Mouse (Mus musculus): Measurements from ENCODE around the gene Thsd7a. TPM values are rescaled to one million over a fixed set of nuclear protein-coding genes. Genes with fewer than 3 reads are reported as not detected.

Gene Thsd7a
- polyA plus RNA-seq, 1 experiment from 2014 or later = 2.7 TPM

DNA sequence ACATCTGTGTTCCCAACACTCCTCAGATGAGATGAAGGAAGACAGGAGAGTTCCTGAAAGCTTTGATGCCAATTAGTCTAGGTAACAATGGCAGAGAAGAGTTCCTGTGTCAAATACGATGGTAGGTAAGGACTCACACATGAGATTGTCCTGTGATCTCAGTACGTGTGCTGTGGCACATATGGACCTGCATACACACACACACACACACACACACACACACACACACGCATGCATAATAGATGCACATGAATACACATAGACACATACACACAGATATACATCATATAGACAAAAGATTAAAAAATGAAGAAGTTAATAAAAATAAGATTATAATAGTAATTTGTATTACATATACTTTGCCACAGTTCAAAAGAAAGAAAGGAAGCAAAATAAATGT, 56.0 kb downstream of the Thsd7a start:
- no peak for TF ChIP-seq CTCF (IDR thresholded peaks at IDR 0.05)
- ATAC-seq = no peak

DNA sequence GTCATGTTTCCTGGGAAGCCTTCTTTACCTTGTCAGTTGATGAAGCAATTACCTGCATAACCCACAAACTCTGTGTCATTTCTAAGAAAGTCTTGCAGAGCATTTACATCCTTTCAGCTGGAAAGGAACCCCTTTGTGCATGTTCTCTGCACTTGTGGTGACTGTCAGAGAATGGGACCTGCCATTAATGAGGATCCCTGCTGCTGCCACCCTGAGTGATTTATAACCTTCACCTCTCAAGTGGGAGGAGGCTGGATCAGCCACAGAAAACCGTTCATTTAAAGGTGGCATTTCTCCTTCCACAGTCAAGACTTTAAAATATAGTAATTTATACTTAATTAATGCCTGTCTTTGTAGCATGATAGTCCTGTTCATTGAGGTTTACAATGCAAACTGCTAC, 99.6 kb downstream of the Thsd7a start:
- ChIA-PET POLR2A (no interaction called here), CTCF (interaction anchor here (0.7 to 0.9 kb wide), 2 partner anchors 10 to 13 kb away, joined by 3 read pairs; no protein-coding TSS in a partner anchor)
- in situ Hi-C loops (cut with MboI; ENCODE audit: low pct_unique_long_range_greater_than_20kb) = no loop called here
- TF ChIP-seq CTCF (IDR thresholded peaks at IDR 0.05) = no peak
- ATAC-seq = no peak
- no peak for DNase-seq (ENCODE audit: low read depth, low spot score)
- H3K27me3 ChIP-seq = peaks cover 7% of the 10 kb centered on the region

More for the DNA sequence above, 56.0 kb downstream of the Thsd7a start:
- DNase-seq (ENCODE audit: low read depth, low spot score) = no peak
- H3K27me3 ChIP-seq = no peaks in the 10 kb centered on the region
- ChIA-PET POLR2A (no interaction called here), CTCF (no interaction called here)
- in situ Hi-C loops (cut with MboI; ENCODE audit: low pct_unique_long_range_greater_than_20kb) = no loop called here

DNA sequence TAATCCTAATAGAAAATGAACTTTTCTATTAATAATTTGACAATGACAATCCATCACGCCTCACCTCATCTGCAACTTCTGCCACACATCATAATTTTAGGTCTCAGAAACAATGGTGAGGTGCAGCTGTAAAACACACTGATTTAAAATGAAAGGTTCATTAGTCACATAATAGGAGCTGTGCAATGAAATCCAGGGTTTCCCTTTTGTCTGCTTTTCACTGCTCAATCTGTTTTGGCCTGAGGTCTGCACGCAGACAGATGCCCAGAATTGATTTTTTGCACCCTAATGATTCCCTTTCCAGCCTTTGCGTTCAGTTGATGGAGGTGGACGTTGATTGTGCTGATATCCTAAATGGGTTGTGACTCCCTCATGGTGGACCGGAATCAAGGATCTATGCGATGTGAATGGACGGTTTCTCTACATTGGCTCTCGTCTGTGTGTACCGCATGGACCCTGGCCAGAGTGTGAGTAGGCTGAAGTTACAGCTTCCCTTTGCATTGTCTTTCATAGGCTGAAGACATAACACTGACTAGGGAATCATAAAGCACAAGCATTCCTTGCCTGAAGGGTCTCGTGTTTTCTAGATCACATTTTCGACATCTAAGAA, 120.5 kb downstream of the Thsd7a start:
- no peaks in the 10 kb centered on the region for H3K27me3 ChIP-seq
- DNase-seq (ENCODE audit: low read depth, low spot score) = no peak
- CTCF ChIA-PET = interaction anchor here (1.4 kb wide), 1 partner anchor 13 kb away, joined by 3 read pairs; no protein-coding TSS in a partner anchor
- in situ Hi-C loops (cut with MboI; ENCODE audit: low pct_unique_long_range_greater_than_20kb) = no loop called here
- POLR2A ChIA-PET = interaction anchor here (0.6 kb wide), 1 partner anchor 11 kb away, joined by 6 read pairs; no protein-coding TSS in a partner anchor
- no peak for TF ChIP-seq CTCF (IDR thresholded peaks at IDR 0.05)
- no peak for ATAC-seq

DNA sequence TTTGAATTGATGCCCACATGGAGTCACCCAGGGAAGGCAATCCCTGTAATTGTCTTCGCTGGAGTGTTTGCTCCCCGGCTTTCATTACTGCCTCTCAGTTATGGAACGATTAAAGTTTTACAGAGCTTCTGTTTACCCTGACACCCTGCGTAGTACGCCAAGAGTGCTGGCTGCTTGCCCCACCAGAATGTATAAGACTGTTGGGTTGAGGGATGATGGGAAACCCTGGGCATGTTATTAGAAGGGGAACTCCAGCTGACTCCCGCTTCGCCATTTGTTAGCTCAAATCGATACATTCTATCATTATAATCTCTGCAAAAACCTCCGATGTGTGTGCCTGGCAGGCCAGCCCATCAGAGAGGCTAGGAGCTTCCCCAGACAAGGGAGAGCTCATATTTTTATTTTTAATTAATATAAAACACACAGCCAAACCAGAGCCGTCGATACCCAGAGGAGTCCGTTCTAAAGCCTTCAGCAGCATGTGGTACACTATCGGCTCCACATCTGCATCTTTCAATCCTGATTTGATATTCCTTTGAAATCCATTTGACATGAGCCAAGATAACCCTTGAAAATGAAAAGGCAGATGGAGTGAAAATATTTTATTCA, 142.5 kb downstream of the Thsd7a start:
- no peaks in the 10 kb centered on the region for H3K27me3 ChIP-seq
- CTCF ChIA-PET = no interaction called here
- no peak for TF ChIP-seq CTCF (IDR thresholded peaks at IDR 0.05)
- DNase-seq (ENCODE audit: low read depth, low spot score) (no peak), ATAC-seq (no peak)
- in situ Hi-C loops (cut with MboI; ENCODE audit: low pct_unique_long_range_greater_than_20kb) = no loop called here
- POLR2A ChIA-PET = no interaction called here

DNA sequence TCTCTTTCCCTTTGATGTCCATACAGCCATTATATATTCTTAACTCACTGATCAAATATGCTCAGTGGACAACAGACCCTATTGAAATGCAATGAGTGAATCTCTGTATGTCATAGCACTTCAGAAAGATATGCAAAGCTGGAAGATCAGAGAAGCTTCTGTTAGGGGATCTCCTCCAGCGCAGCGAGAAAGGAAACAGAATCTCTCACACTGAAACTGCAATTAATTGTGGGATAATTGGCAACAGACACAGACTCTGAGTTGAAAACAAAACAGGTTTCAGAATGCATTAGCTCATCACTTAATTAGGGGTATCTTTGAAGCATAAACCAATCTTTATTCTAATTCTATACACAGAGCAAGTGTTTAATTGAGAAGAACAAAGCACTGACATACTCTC, 146.3 kb downstream of the Thsd7a start:
- POLR2A ChIA-PET = no interaction called here
- no peak for TF ChIP-seq CTCF (IDR thresholded peaks at IDR 0.05)
- ATAC-seq = no peak
- H3K27me3 ChIP-seq = no peaks in the 10 kb centered on the region
- DNase-seq (ENCODE audit: low read depth, low spot score) = no peak
- in situ Hi-C loops (cut with MboI; ENCODE audit: low pct_unique_long_range_greater_than_20kb) = no loop called here
- CTCF ChIA-PET = no interaction called here

DNA sequence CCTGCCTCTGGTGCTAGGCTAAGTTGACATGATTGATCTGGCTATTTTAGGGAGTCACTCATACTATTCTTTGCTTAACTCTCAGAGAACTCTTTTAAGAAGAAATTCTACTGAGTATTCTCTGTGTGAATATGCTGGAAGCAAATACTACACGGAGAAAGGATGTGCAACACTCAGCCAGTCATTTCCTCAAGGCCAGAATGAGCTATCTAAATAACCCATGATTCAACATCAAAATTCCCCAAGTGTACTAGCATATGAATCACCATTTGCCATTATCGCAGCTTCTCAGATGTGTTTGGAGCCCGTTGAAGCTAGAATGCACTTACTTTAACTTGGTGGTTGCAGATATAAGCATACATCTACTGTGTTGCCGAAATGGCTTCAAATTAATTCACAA, 147.0 kb downstream of the Thsd7a start:
- in situ Hi-C loops (cut with MboI; ENCODE audit: low pct_unique_long_range_greater_than_20kb) = no loop called here
- POLR2A ChIA-PET = no interaction called here
- TF ChIP-seq CTCF (IDR thresholded peaks at IDR 0.05) = no peak
- CTCF ChIA-PET = no interaction called here
- H3K27me3 ChIP-seq = no peaks in the 10 kb centered on the region
- DNase-seq (ENCODE audit: low read depth, low spot score) (no peak), ATAC-seq (no peak)

DNA sequence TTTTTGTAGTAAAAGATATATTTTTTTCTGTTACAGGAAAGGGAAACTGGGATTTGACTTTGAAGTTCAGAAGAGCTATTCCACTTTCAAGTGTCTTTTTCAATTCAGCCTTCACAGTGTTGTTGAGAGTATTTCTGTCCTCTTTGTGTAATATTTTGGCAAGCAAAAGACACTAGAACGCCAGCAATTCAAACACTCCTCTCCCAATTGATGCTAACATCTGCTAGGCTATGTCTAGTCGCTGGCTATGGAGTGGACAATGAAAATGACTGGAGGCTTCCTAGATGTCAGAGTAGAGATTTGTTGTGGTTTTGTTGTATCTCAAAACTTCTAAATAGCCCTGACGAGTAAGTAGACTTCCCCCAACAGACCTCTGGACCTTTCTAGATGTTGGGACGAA, 164.8 kb downstream of the Thsd7a start:
- in situ Hi-C loops (cut with MboI; ENCODE audit: low pct_unique_long_range_greater_than_20kb) = no loop called here
- DNase-seq (ENCODE audit: low read depth, low spot score) (no peak), ATAC-seq (no peak)
- CTCF ChIA-PET = no interaction called here
- no peaks in the 10 kb centered on the region for H3K27me3 ChIP-seq
- POLR2A ChIA-PET = no interaction called here
- no peak for TF ChIP-seq CTCF (IDR thresholded peaks at IDR 0.05)

DNA sequence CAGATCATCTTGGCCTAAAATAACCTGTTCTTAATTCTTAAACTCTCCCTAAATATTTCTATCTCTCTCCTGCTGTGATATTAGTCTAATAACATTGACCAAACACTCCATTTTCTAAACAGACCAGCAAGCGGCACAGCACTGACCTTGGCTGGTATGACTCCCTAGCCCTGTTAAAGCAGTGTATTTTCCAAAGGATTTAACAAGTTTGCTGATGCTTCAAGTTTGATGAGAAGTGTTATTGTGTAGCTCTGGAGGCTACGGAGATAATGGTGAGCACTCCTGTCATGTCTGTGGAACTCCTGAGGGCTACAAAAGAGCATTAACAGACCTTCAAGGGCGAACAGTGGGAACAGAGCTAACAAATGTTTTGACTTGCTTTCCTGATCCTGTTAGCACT, 168.1 kb downstream of the Thsd7a start:
- no peak for TF ChIP-seq CTCF (IDR thresholded peaks at IDR 0.05)
- no peaks in the 10 kb centered on the region for H3K27me3 ChIP-seq
- DNase-seq (ENCODE audit: low read depth, low spot score) = no peak
- ChIA-PET CTCF (no interaction called here), POLR2A (no interaction called here)
- in situ Hi-C loops (cut with MboI; ENCODE audit: low pct_unique_long_range_greater_than_20kb) = no loop called here
- no peak for ATAC-seq

DNA sequence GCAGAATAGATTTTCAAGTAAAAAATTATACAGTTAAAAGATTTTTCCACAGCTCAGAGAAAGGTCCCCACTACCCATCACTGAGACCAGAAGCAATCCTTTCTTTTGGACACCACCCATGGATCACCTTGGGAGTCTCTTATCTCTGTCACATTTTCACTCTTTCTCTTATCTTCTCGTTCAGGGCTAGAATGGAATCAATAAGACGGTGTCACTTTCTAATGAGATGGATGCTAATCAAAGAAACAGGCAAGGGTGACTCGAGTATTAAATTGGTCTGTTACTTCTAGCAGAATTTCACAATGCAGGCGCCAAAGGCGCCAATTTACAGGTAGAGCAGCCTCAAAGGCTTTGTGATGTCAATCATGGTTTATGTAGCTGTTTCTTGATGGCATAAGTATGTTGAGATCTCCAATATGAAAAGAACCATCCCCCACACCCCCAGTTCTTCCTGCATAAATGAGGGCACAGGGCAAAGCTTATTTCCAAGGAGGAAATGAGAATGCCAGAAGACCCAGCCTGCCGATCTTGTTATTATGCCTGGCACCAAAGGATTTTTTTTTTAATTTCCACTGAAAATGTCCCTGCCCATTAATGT, 173.5 kb downstream of the Thsd7a start:
- ATAC-seq (no peak), DNase-seq (ENCODE audit: low read depth, low spot score) (no peak)
- no peak for TF ChIP-seq CTCF (IDR thresholded peaks at IDR 0.05)
- H3K27me3 ChIP-seq = no peaks in the 10 kb centered on the region
- ChIA-PET POLR2A (no interaction called here), CTCF (interaction anchor here (1.0 to 1.6 kb wide), 3 partner anchors 8 to 36 kb away, joined by 3 read pairs; no protein-coding TSS in a partner anchor)
- in situ Hi-C loops (cut with MboI; ENCODE audit: low pct_unique_long_range_greater_than_20kb) = no loop called here

DNA sequence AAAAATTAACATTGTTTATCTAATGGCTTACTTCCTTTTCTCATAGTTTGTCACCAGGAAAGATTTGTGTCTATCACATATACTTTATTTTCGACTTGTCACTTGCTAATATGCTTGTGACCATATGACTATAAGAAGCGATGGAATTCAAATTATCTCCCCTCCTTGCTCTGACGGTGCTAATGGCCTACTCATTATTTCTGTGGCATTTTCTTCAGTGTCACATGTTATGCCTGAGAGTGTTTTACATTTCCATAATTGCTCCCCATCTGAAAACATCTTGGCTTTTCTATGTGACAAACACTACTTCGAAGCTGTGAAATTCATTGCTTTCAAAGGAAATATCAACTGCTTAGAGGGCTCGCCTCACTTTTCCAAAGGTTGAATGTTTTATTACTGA, 177.0 kb downstream of the Thsd7a start:
- DNase-seq (ENCODE audit: low read depth, low spot score) (no peak), ATAC-seq (no peak)
- no peak for TF ChIP-seq CTCF (IDR thresholded peaks at IDR 0.05)
- H3K27me3 ChIP-seq = no peaks in the 10 kb centered on the region
- ChIA-PET POLR2A (no interaction called here), CTCF (no interaction called here)
- in situ Hi-C loops (cut with MboI; ENCODE audit: low pct_unique_long_range_greater_than_20kb) = no loop called here

DNA sequence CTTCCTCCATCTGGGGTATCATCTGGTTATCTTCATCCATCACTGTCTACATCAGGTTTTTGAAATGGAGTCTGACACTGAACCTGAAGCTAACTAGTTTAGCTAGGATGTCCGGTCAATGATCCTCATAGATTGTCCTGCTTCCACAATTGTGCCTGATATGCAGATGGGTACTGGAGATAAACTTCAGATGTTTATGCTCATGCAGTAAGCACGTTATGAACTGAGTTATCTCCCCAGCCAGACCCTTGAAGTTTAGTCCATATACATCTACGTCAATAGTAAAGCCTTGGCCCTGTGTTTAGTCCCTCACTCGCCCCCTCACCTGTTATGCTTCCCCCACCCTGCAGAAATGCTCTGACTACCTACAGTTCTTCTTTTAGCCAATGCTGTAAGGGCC, 184.1 kb downstream of the Thsd7a start:
- ChIA-PET CTCF (no interaction called here), POLR2A (no interaction called here)
- in situ Hi-C loops (cut with MboI; ENCODE audit: low pct_unique_long_range_greater_than_20kb) = no loop called here
- TF ChIP-seq CTCF (IDR thresholded peaks at IDR 0.05) = no peak
- ATAC-seq = no peak
- no peaks in the 10 kb centered on the region for H3K27me3 ChIP-seq
- no peak for DNase-seq (ENCODE audit: low read depth, low spot score)
